Mouse (Mus musculus) CH12.LX (cell line): Measurements from ENCODE around the gene Nup205. TPM values are rescaled to one million over a fixed set of nuclear protein-coding genes. Genes with fewer than 3 reads are reported as not detected.

ENCODE experiments used
- DNase-seq: peaks from one replicate; pipeline ENCODE4 v3.0.0-alpha.2; 2013; ENCODE audit errors: extremely low read depth
- H3K27ac ChIP-seq: 2 replicates; pipeline ENCODE4 v1.5.1; 2012; ENCODE audit warnings: low read depth, mild to moderate bottlenecking, control low read depth, moderate library complexity; ENCODE audit not compliant: insufficient read depth
- H3K27me3 ChIP-seq: replicated peaks from 2 replicates; pipeline ENCODE3; 2012; ENCODE audit warnings: inconsistent platforms
- H3K36me3 ChIP-seq, 2 experiments: replicated peaks in 1 of 2; 2 replicates each; pipeline versions ENCODE3 to v1.6.1; 2012; ENCODE audit warnings: inconsistent platforms in 1 of 2, low read length in 1 of 2, mild to moderate bottlenecking in 1 of 2, mixed read lengths in 1 of 2, moderate library complexity in 1 of 2; ENCODE audit not compliant: control insufficient read depth in 1 of 2, insufficient read depth in 1 of 2
- H3K4me1 ChIP-seq, 2 experiments: 2 replicates each; pipeline ENCODE4 v1.6.1; 2012; ENCODE audit warnings: inconsistent platforms in 1 of 2, moderate library complexity in 1 of 2; ENCODE audit not compliant: insufficient read depth in 2 of 2, control insufficient read depth in 1 of 2
- H3K4me2 ChIP-seq: 2 replicates; pipeline ENCODE4 v1.6.1; 2012; ENCODE audit warnings: low read depth, mild to moderate bottlenecking, control low read depth; ENCODE audit not compliant: poor library complexity, insufficient read depth, severe bottlenecking
- H3K4me3 ChIP-seq, 3 experiments: fragments of 150-350 bp in 1 of 3; sonication (generic) in 1 of 3; replicated peaks in 1 of 3; 2 replicates each; pipeline versions ENCODE3 to v1.5.1; 2011 to 2012; ENCODE audit warnings: low read depth in 2 of 3, low read length in 2 of 3, mild to moderate bottlenecking in 2 of 3, moderate library complexity in 2 of 3, control low read depth in 1 of 3, improper control_type of control experiment in 1 of 3, inconsistent platforms in 1 of 3, mixed read lengths in 1 of 3; ENCODE audit not compliant: poor library complexity in 1 of 3
- H3K79me2 ChIP-seq: replicated peaks from 2 replicates; pipeline ENCODE4 v1.6.1; 2012; ENCODE audit warnings: mild to moderate bottlenecking, moderate library complexity; ENCODE audit not compliant: control insufficient read depth, poor library complexity, insufficient read depth, severe bottlenecking; ENCODE audit errors: extremely low read depth
- H3K9ac ChIP-seq: 2 replicates; pipeline ENCODE4 v1.6.1; 2012; ENCODE audit warnings: low read depth, mild to moderate bottlenecking, control low read depth, moderate library complexity; ENCODE audit not compliant: insufficient read depth
- H3K9me3 ChIP-seq: replicated peaks from 2 replicates; pipeline ENCODE3; 2012; ENCODE audit warnings: low read length, inconsistent platforms, mixed read lengths
- ELF1 ChIP-seq: IDR thresholded peaks from 2 replicates; pipeline ENCODE4 v1.6.1; 2014; ENCODE audit warnings: low read depth, mild to moderate bottlenecking, inconsistent platforms, low read length, improper control_type of control experiment
- EP300 ChIP-seq: IDR thresholded peaks from 2 replicates; pipeline ENCODE4 v1.6.1; 2011; ENCODE audit warnings: low read length, improper control_type of control experiment
- HCFC1 ChIP-seq: IDR thresholded peaks from 2 replicates; pipeline ENCODE4 v1.6.1; 2012; ENCODE audit warnings: low read depth, mild to moderate bottlenecking, inconsistent platforms, low read length, improper control_type of control experiment
- JUN ChIP-seq: IDR thresholded peaks from 2 replicates; pipeline ENCODE4 v1.6.1; 2011; ENCODE audit warnings: low read depth, mild to moderate bottlenecking, low read length, improper control_type of control experiment, moderate library complexity; ENCODE audit not compliant: insufficient read depth
- KAT2A ChIP-seq: IDR thresholded peaks from 2 replicates; pipeline ENCODE4 v1.6.1; 2012; ENCODE audit warnings: low read length, improper control_type of control experiment, inconsistent platforms; ENCODE audit not compliant: insufficient replicate concordance
- MAX ChIP-seq: IDR thresholded peaks from 2 replicates; pipeline ENCODE4 v1.6.1; 2011; ENCODE audit warnings: low read length, improper control_type of control experiment
- MEF2A ChIP-seq: IDR thresholded peaks from 2 replicates; pipeline ENCODE4 v1.6.1; 2014; ENCODE audit warnings: low read depth, mild to moderate bottlenecking, inconsistent platforms, low read length, improper control_type of control experiment, borderline replicate concordance
- MXI1 ChIP-seq: IDR thresholded peaks from 2 replicates; pipeline ENCODE4 v1.6.1; 2011; ENCODE audit warnings: mild to moderate bottlenecking, low read depth, low read length, improper control_type of control experiment
- NRF1 ChIP-seq: IDR thresholded peaks from 2 replicates; pipeline ENCODE4 v1.6.1; 2014; ENCODE audit warnings: low read depth, mild to moderate bottlenecking, inconsistent platforms, low read length, improper control_type of control experiment, moderate library complexity
- POLR2A ChIP-seq: IDR thresholded peaks from 2 replicates; pipeline ENCODE4 v1.6.1; 2011; ENCODE audit warnings: low read depth, mild to moderate bottlenecking, improper control_type of control experiment, low read length
- POLR2AphosphoS2 ChIP-seq: IDR thresholded peaks from 2 replicates; pipeline ENCODE4 v1.6.1; 2011; ENCODE audit warnings: low read depth, low read length, improper control_type of control experiment
- RCOR1 ChIP-seq: conservative IDR thresholded peaks from 2 replicates; pipeline ENCODE4 v1.6.1; 2012; ENCODE audit warnings: low read depth, mild to moderate bottlenecking, inconsistent platforms, low read length, improper control_type of control experiment
- SIN3A ChIP-seq: IDR thresholded peaks from 2 replicates; pipeline ENCODE4 v1.6.1; 2012; ENCODE audit warnings: low read length, improper control_type of control experiment, inconsistent platforms
- SMC3 ChIP-seq: IDR thresholded peaks from 2 replicates; pipeline ENCODE4 v1.6.1; 2011; ENCODE audit warnings: low read depth, low read length, improper control_type of control experiment
- TCF12 ChIP-seq: IDR thresholded peaks from 2 replicates; pipeline ENCODE4 v1.6.1; 2014; ENCODE audit warnings: low read depth, mild to moderate bottlenecking, inconsistent platforms, low read length, improper control_type of control experiment
- UBTF ChIP-seq: IDR thresholded peaks from 2 replicates; pipeline ENCODE4 v1.6.1; 2012; ENCODE audit warnings: low read depth, mild to moderate bottlenecking, inconsistent platforms, low read length, improper control_type of control experiment, moderate library complexity
- ZMIZ1 ChIP-seq: IDR thresholded peaks from 2 replicates; pipeline ENCODE4 v1.6.1; 2012; ENCODE audit warnings: low read depth, mild to moderate bottlenecking, inconsistent platforms, low read length, improper control_type of control experiment
- dilution Hi-C: fragments of 300-500 bp; cut with MboI; formaldehyde crosslinking; loops from 2 replicates; pipeline ENCODE4 v1.14.3; 2020; ENCODE audit warnings: low sequenced_read_pairs; ENCODE audit not compliant: extremely low pct_unique_long_range_greater_than_20kb, extremely low pct_ligation_motif_present
- in situ Hi-C: fragments of 300-500 bp; cut with MboI; formaldehyde crosslinking; loops from 3 replicates; pipeline ENCODE4 v1.14.3; 2019; ENCODE audit warnings: low sequenced_read_pairs, low pct_ligation_motif_present, low pct_unique_long_range_greater_than_20kb, mixed read lengths
- polyA plus RNA-seq: library from polyadenylated mRNA; unstranded; fragments of >175 nt; gene quantifications from 2 replicates; pipeline ENCODE4 v1.2.1, GENCODE M21; 2012; ENCODE audit warnings: low read depth; ENCODE audit not compliant: insufficient read length
- total RNA-seq, 2 experiments: library from RNA; depleted of rRNA; stranded (reverse); fragments of 300-350 nt in 1 of 2; fragments of >200 nt in 1 of 2; gene quantifications; 2 replicates each; pipeline ENCODE4 v1.2.3; 2012 to 2014

The Nup205 gene
- total and polyA plus RNA-seq, 3 experiments, result 82.0 to 121 (median 108) TPM

GRCm38 (mm10) chr6:35252477-35253346, 75.5 kb downstream of the Nup205 start (continued):
- TF ChIP-seq JUN, result no peak
- peak; percentile 30; the same call in 1 of the 2 replicates for TF ChIP-seq MEF2A
- no peak for TF ChIP-seq RCOR1
- TF ChIP-seq UBTF, result no peak
- peak; percentile 94 for TF ChIP-seq POLR2A
- TF ChIP-seq SIN3A, result peak; percentile 72
- TF ChIP-seq KAT2A, result no peak
- TF ChIP-seq HCFC1, result peak; percentile 71
- TF ChIP-seq MAX, result peak; percentile 43; the same call in 1 of the 2 replicates
- peak; percentile 55; the same call in 1 of the 2 replicates for TF ChIP-seq MXI1
- peak; percentile 86 for TF ChIP-seq TCF12
- TF ChIP-seq SMC3, result peak; percentile 40
- TF ChIP-seq ELF1, result peak; percentile 95
- no peak; the same call in 1 of the 2 replicates for TF ChIP-seq POLR2AphosphoS2
- TF ChIP-seq NRF1, result no peak
- no peak for TF ChIP-seq EP300

- Histone ChIP-seq H3K9me3 (no peaks in the 10 kb centered on the region), H3K4me1 (peaks cover 16 to 52% of the 10 kb centered on the region in 2 experiments), H3K79me2 (peaks cover 23% of the 10 kb centered on the region), H3K27ac (no peak overlapping the region), H3K4me2 (peak overlapping the region; percentile 97), H3K36me3 (peaks cover 0 to 22% of the 10 kb centered on the region in 2 experiments), H3K4me3 (peak overlapping the region; percentile 68 to 90 (median 80)), H3K27me3 (no peaks in the 10 kb centered on the region), H3K9ac (peak overlapping the region; percentile 83)
- in situ Hi-C loops, result no loop called here
- no peak for DNase-seq
- TF ChIP-seq MEF2A, result no peak
- no peak for TF ChIP-seq ZMIZ1
- TF ChIP-seq ELF1, result no peak
- dilution Hi-C loops, result no loop called here
These were observed 76.3 kb downstream of the Nup205 start for GRCm38 (mm10) chr6:35253474-35253873.
